Mouse (Mus musculus): ENCODE measurements around the gene Tjp3.
"Not testable (repeated sequence)": the region's sequence is repeated elsewhere in the genome, so short reads cannot be mapped to it uniquely, and the experiment has no call there.

Tjp3 gene

GRCm38 (mm10) chr10:81233226-81233585, 58.2 kb downstream of the Tjp3 start:
- DNase-seq (ENCODE audit: low spot score in 2 of 2), result no peak

- DNase-seq (ENCODE audit: low spot score in 2 of 2), result peak; percentile 94
These were observed 58.7 kb downstream of the Tjp3 start, which contains the start of gene Zfr2 for GRCm38 (mm10) chr10:81232580-81233225. Zfr2 (plus strand) TSS chr10:81233155.

- no peak for DNase-seq (ENCODE audit: low spot score in 2 of 2)
These were observed 59.9 kb downstream of the Tjp3 start for GRCm38 (mm10) chr10:81231436-81231835.

GRCm38 (mm10) chr10:81230438-81231332, 60.7 kb downstream of the Tjp3 start, which contains the start of gene Atcay:
Atcay (minus strand) TSS chr10:81230833.
- peak; percentile 84 to 90 for DNase-seq (ENCODE audit: low spot score in 2 of 2)

DNA sequence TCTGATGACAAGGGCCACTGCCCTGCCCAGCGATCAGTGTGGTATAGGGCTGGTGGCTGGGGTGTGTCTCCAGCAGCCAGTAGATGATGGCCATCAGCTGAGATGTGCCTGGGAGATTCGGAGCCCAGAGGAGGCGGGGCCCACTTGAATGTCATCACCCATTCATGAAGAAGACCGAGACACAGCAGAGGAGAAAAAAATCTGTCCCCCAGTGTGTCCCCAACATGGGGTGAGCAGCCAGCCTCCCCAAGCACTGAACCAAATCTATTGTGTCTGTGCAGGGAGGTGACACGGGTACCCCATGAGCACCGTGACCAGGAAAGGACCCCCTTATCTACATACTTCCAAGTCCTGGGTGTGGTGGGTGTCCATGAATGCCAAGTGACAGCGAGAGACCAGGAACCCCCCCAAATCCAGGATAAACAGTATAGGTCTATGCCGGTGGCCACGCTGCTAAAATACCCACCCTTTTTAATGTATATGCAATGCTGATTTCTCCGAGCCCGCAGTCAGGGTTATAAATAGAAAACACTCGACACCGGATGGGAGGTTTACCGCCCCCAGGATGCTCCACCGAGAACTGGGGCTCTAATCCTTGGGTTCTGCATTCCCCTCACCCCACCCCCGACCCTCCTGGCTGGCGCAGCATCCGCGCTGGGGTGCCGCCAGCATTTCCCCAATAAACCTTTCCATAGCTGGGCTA, 61.5 kb downstream of the Tjp3 start:
- peak; percentile 38 to 57 for DNase-seq (ENCODE audit: low spot score in 2 of 2)

GRCm38 (mm10) chr10:81223731-81224130, 67.7 kb downstream of the Tjp3 start:
- DNase-seq (ENCODE audit: low spot score in 2 of 2), result not testable (repeated sequence)

Measured in frontal cortex, postnatal 36 days (tissue).